Mouse (Mus musculus) liver, embryonic 12.5 days (tissue): Measurements from ENCODE around the gene Slc38a6. TPM values are rescaled to one million over a fixed set of nuclear protein-coding genes. Genes with fewer than 3 reads are reported as not detected.
A peak's percentile ranks its signal among the peaks of the same experiment; 100 is the strongest.

ENCODE experiments used
- ATAC-seq: fragments of 200-750 bp; cut with Nextera tagmentation; 2 replicates; pipeline ENCODE4 v1.8.0; 2017; ENCODE audit warnings: moderate number of reproducible peaks, mild to moderate bottlenecking, moderate library complexity
- H3K27ac ChIP-seq: fragments of 300-500 bp; sonication (generic); 2 replicates; pipeline ENCODE4 v1.5.1; 2016; ENCODE audit warnings: mild to moderate bottlenecking
- H3K27me3 ChIP-seq: fragments of 300-500 bp; sonication (generic); replicated peaks from 2 replicates; pipeline ENCODE4 v1.6.1; 2016; ENCODE audit warnings: mild to moderate bottlenecking, moderate library complexity
- H3K36me3 ChIP-seq: fragments of 300-500 bp; sonication (generic); 2 replicates; pipeline ENCODE4 v1.6.1; 2016; ENCODE audit warnings: mild to moderate bottlenecking, moderate library complexity
- H3K4me1 ChIP-seq: fragments of 300-500 bp; sonication (generic); 2 replicates; pipeline ENCODE4 v1.6.1; 2016
- H3K4me2 ChIP-seq: fragments of 300-500 bp; sonication (generic); 2 replicates; pipeline ENCODE4 v1.6.1; 2016; ENCODE audit warnings: mild to moderate bottlenecking, moderate library complexity
- H3K4me3 ChIP-seq: fragments of 300-500 bp; sonication (generic); 2 replicates; pipeline ENCODE4 v1.5.1; 2016; ENCODE audit warnings: mild to moderate bottlenecking, moderate library complexity
- H3K9ac ChIP-seq: fragments of 300-500 bp; sonication (generic); 2 replicates; pipeline ENCODE4 v1.6.1; 2016; ENCODE audit warnings: mild to moderate bottlenecking, moderate library complexity
- H3K9me3 ChIP-seq: fragments of 300-500 bp; sonication (generic); replicated peaks from 2 replicates; pipeline ENCODE4 v1.6.1; 2016; ENCODE audit warnings: mild to moderate bottlenecking, moderate library complexity
- WGBS: fragments of 180-500 bp; shearing (Covaris S2); methylation state at CpG from one replicate; pipeline ENCODE4 v1.1.7; 2016; ENCODE audit not compliant: insufficient replicate concordance; 5-methylcytosine and 5-hydroxymethylcytosine counted together
- polyA plus RNA-seq: library from polyadenylated mRNA; unstranded; fragments of >200 nt; fragmentation: Nextera tagmentation; extraction: Ambion mirVana; gene quantifications from 2 replicates; pipeline ENCODE4 v1.2.1, GENCODE M21; 2016

The Slc38a6 gene
- polyA plus RNA-seq, result 3.5 and 3.6 TPM in 2 replicates

GRCm38 (mm10) chr12:73286287-73287092 lies at the start of gene Slc38a6, which contains the start of gene Trmt5:
Slc38a6 (plus strand) TSS chr12:73286779.
Trmt5 (minus strand) TSS chr12:73286710.
- no peaks in the 10 kb centered on the region for H3K9me3 ChIP-seq
- H3K27me3 ChIP-seq, result no peaks in the 10 kb centered on the region
- peaks cover 30% of the 10 kb centered on the region for H3K36me3 ChIP-seq
- peak; percentile 96 for ATAC-seq
- peak within 1 kb of the TSS; percentile 82 for H3K9ac ChIP-seq
- peak within 1 kb of the TSS; percentile 60 for H3K27ac ChIP-seq
- H3K4me1 ChIP-seq, result peaks cover 37% of the 10 kb centered on the region
- peak within 1 kb of the TSS; percentile 80 for H3K4me3 ChIP-seq
- H3K4me2 ChIP-seq, result peak within 1 kb of the TSS; percentile 79
- WGBS, result under 1% methylated on average over 52 of the region's 53 CpGs

GRCm38 (mm10) chr12:73241960-73242359 lies 44.6 kb upstream of the Slc38a6 start:
- Histone ChIP-seq H3K9me3 (no peaks in the 10 kb centered on the region), H3K4me1 (no peaks in the 10 kb centered on the region)

GRCm38 (mm10) chr12:73245687-73246086 lies 40.9 kb upstream of the Slc38a6 start:
- H3K9me3 ChIP-seq, result no peaks in the 10 kb centered on the region
- no peaks in the 10 kb centered on the region for H3K36me3 ChIP-seq
- WGBS, result 78% methylated on average over 5 of the region's 5 CpGs
- no peaks in the 10 kb centered on the region for H3K4me1 ChIP-seq
- ATAC-seq, result no peak
- no peak overlapping the region for H3K27ac ChIP-seq
- H3K27me3 ChIP-seq, result no peaks in the 10 kb centered on the region
- H3K4me2 ChIP-seq, result no peak overlapping the region
- no peak overlapping the region for H3K9ac ChIP-seq
- no peak overlapping the region for H3K4me3 ChIP-seq

More at GRCm38 (mm10) chr12:73241960-73242359, 44.6 kb upstream of the Slc38a6 start:
- Histone ChIP-seq H3K4me3 (no peak overlapping the region), H3K27ac (no peak overlapping the region), H3K27me3 (no peaks in the 10 kb centered on the region), H3K4me2 (no peak overlapping the region), H3K9ac (no peak overlapping the region), H3K36me3 (no peaks in the 10 kb centered on the region)
- ATAC-seq, result no peak
- WGBS, result 82% methylated on average over 10 of the region's 10 CpGs

- Histone ChIP-seq H3K9me3 (no peaks in the 10 kb centered on the region), H3K9ac (no peak overlapping the region), H3K27me3 (no peaks in the 10 kb centered on the region), H3K4me3 (no peak overlapping the region), H3K27ac (no peak overlapping the region), H3K36me3 (no peaks in the 10 kb centered on the region), H3K4me2 (no peak overlapping the region), H3K4me1 (no peaks in the 10 kb centered on the region)
- no peak for ATAC-seq
- WGBS, result 67% methylated on average over 2 of the region's 2 CpGs
Observed at GRCm38 (mm10) chr12:73255006-73255405, 31.6 kb upstream of the Slc38a6 start.

GRCm38 (mm10) chr12:73259269-73259668 lies 27.3 kb upstream of the Slc38a6 start:
- Histone ChIP-seq H3K9ac (no peak overlapping the region), H3K27ac (no peak overlapping the region), H3K27me3 (no peaks in the 10 kb centered on the region), H3K4me3 (no peak overlapping the region), H3K4me1 (no peaks in the 10 kb centered on the region), H3K9me3 (no peaks in the 10 kb centered on the region), H3K4me2 (no peak overlapping the region), H3K36me3 (no peaks in the 10 kb centered on the region)
- WGBS, result 79% methylated on average over 6 of the region's 6 CpGs
- ATAC-seq, result no peak

GRCm38 (mm10) chr12:73260339-73260738 lies 26.2 kb upstream of the Slc38a6 start:
- Histone ChIP-seq H3K9ac (no peak overlapping the region), H3K36me3 (no peaks in the 10 kb centered on the region), H3K27me3 (no peaks in the 10 kb centered on the region), H3K9me3 (no peaks in the 10 kb centered on the region), H3K4me1 (no peaks in the 10 kb centered on the region), H3K27ac (no peak overlapping the region), H3K4me2 (no peak overlapping the region), H3K4me3 (no peak overlapping the region)
- 81% methylated on average over 1 of the region's 1 CpGs for WGBS
- ATAC-seq, result no peak

GRCm38 (mm10) chr12:73265381-73265978 lies 21.1 kb upstream of the Slc38a6 start:
- 73% methylated on average over 3 of the region's 3 CpGs for WGBS
- no peaks in the 10 kb centered on the region for H3K36me3 ChIP-seq
- H3K27me3 ChIP-seq, result no peaks in the 10 kb centered on the region
- H3K4me3 ChIP-seq, result no peak overlapping the region
- no peak for ATAC-seq
- H3K9me3 ChIP-seq, result no peaks in the 10 kb centered on the region
- H3K9ac ChIP-seq, result no peak overlapping the region
- H3K4me1 ChIP-seq, result no peaks in the 10 kb centered on the region
- H3K4me2 ChIP-seq, result no peak overlapping the region
- H3K27ac ChIP-seq, result no peak overlapping the region

- no peaks in the 10 kb centered on the region for H3K4me1 ChIP-seq
- no peak overlapping the region for H3K4me2 ChIP-seq
- H3K9ac ChIP-seq, result no peak overlapping the region
- H3K36me3 ChIP-seq, result no peaks in the 10 kb centered on the region
- 68% methylated on average over 1 of the region's 1 CpGs for WGBS
- H3K4me3 ChIP-seq, result no peak overlapping the region
- H3K27ac ChIP-seq, result no peak overlapping the region
- no peaks in the 10 kb centered on the region for H3K27me3 ChIP-seq
- ATAC-seq, result no peak
- no peaks in the 10 kb centered on the region for H3K9me3 ChIP-seq
Observed at GRCm38 (mm10) chr12:73266597-73266996, 20.0 kb upstream of the Slc38a6 start.

- Histone ChIP-seq H3K9ac (no peak overlapping the region), H3K4me1 (no peaks in the 10 kb centered on the region), H3K27ac (no peak overlapping the region), H3K4me2 (no peak overlapping the region), H3K9me3 (no peaks in the 10 kb centered on the region), H3K27me3 (no peaks in the 10 kb centered on the region), H3K4me3 (no peak overlapping the region), H3K36me3 (peaks cover 9% of the 10 kb centered on the region; the same call in 1 of the 2 replicates)
- 95% methylated on average over 1 of the region's 1 CpGs for WGBS
- ATAC-seq, result no peak
Observed at GRCm38 (mm10) chr12:73268497-73268896, 18.1 kb upstream of the Slc38a6 start.

GRCm38 (mm10) chr12:73269531-73269930 lies 17.0 kb upstream of the Slc38a6 start:
- 78% methylated on average over 3 of the region's 3 CpGs for WGBS
- ATAC-seq, result no peak
- Histone ChIP-seq H3K36me3 (peaks cover 15% of the 10 kb centered on the region; the same call in 1 of the 2 replicates), H3K4me1 (no peaks in the 10 kb centered on the region), H3K9ac (no peak overlapping the region), H3K4me2 (no peak overlapping the region), H3K9me3 (no peaks in the 10 kb centered on the region), H3K4me3 (no peak overlapping the region), H3K27ac (no peak overlapping the region), H3K27me3 (no peaks in the 10 kb centered on the region)

- peaks cover 18% of the 10 kb centered on the region; the same call in 1 of the 2 replicates for H3K36me3 ChIP-seq
- H3K27ac ChIP-seq, result no peak overlapping the region
- no peak overlapping the region for H3K4me3 ChIP-seq
- no peak overlapping the region for H3K9ac ChIP-seq
- H3K27me3 ChIP-seq, result no peaks in the 10 kb centered on the region
- ATAC-seq, result no peak
- H3K4me2 ChIP-seq, result no peak overlapping the region
- no peaks in the 10 kb centered on the region for H3K9me3 ChIP-seq
- no peaks in the 10 kb centered on the region for H3K4me1 ChIP-seq
- WGBS, result 77% methylated on average over 4 of the region's 4 CpGs
Observed at GRCm38 (mm10) chr12:73269933-73270332, 16.6 kb upstream of the Slc38a6 start.

GRCm38 (mm10) chr12:73274921-73275320 lies 11.7 kb upstream of the Slc38a6 start:
- Histone ChIP-seq H3K9me3 (no peaks in the 10 kb centered on the region; the same call in 1 of the 2 replicates), H3K9ac (no peak overlapping the region), H3K27me3 (no peaks in the 10 kb centered on the region), H3K27ac (no peak overlapping the region), H3K4me2 (no peak overlapping the region), H3K4me3 (no peak overlapping the region), H3K36me3 (peaks cover 59% of the 10 kb centered on the region), H3K4me1 (no peaks in the 10 kb centered on the region)
- 83% methylated on average over 3 of the region's 3 CpGs for WGBS
- ATAC-seq, result no peak
